Mouse (Mus musculus) layer of hippocampus, postnatal 36 days (tissue): ENCODE measurements at regions not wholly inside any gene's neighbourhood (a gene's known extent, or its start where the extent isn't known, plus 50 kb on each side); places are given as distances from the start of the nearest gene placed in this dataset.

Source experiments
- DNase-seq, 2 experiments: peaks; one replicate each; pipeline ENCODE4 v3.0.0; 2022

- DNase-seq: no peak
Measured at GRCm38 (mm10) chr1:114456406-114456805, 1228.2 kb upstream of the Cntnap5a start.

- no peak for DNase-seq
Measured at GRCm38 (mm10) chr1:114496455-114496854, 1188.1 kb upstream of the Cntnap5a start.

DNA sequence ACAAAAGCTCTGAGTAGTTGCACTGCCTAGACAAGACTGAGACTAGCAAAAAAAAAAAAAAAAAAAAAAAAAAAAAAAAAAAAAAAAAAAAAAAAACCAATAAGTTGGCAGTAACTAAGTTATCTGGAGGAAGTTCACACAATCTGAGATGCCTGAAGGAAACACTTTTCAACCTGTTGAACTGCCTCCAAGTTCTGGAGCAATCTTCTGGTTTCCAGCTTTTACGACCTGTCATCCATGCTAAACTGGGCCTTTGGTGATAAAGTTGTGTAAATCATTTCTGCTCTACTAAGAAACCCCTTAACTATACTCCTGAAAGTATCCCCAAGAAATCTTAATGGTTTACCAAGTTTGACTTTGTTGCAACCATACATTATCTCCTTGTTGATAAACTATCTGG lies 1168.8 kb upstream of the Cntnap5a start:
- no peak for DNase-seq

DNA sequence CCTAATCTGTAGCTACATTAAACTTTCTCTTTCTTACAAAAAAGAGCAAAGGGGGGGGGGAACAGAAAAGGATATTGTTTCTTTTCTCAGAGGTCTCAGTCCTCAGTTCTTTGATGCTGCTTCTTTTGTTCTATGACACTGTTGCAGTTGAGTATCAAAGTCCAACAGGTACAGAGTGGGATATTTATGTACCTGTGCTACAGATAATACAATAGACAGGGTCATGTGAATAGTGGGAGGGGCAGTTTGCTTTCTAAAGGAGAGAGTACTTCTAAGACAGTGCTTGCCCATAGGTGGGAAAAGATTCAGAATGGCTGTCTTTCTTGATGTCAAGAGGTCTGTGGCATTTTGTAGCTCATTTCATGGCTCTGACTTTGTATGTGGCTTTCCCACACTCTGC lies 1164.7 kb upstream of the Cntnap5a start:
- DNase-seq: no peak

DNA sequence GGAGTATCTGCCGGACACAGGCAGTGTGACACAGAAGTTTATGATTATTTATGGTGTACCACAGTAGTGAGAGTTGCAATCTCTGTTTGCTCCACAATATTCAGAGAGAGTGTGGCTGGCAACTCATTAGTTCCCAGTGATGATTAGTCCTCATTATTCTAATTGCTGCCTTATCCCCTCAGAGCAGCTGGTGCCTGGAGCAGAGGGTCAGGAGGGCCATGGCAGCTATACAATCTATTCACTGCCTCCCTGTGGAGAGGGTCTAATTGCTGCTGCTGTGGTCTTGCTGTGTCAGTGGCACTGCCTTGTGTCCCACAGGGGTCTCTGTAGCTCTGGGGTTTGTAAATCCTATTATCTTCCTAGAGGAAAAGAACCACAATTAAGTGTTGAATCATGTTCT lies 1156.0 kb upstream of the Cntnap5a start:
- DNase-seq: no peak

DNA sequence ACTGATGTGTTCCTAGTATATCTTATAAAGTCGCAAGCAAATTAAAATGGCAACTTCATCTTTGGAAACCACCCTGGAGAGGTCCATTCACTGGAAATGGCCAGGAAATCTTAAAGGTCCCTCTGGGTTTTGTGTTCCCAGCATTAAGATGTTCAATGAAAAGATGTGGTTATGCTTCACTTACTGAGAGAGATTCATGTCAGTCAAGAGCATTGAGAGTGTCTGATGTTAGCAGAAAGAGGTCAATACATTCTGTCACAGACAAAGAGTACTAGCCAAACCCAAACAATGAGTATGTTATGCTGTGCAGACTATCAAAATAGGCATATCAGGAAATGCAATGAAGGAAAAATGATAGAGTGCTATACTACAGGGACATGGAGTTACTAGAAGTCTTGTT lies 1150.7 kb upstream of the Cntnap5a start:
- no peak for DNase-seq

- no peak for DNase-seq
Measured at GRCm38 (mm10) chr1:114546997-114547396, 1137.6 kb upstream of the Cntnap5a start.

DNA sequence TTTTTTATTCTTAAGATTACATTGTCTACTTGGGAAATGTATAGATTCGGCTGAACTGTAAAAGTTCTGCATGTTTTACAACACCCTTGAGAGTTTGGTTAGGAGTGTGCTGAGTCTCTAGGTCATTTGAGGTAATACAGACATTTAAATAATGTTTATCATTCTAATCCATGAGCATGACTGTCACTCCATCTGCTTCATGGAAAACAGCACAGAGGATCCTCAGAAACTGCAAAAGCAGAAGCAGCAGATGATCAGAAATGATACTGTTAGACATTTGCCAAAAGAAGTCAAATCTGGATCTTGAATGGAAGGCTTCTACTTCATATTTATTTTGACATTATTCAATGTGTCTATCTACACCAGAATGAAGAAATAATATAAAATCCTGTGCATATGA lies 1131.8 kb upstream of the Cntnap5a start:
- peak in 1 of 2 experiments; percentile 4 for DNase-seq

DNA sequence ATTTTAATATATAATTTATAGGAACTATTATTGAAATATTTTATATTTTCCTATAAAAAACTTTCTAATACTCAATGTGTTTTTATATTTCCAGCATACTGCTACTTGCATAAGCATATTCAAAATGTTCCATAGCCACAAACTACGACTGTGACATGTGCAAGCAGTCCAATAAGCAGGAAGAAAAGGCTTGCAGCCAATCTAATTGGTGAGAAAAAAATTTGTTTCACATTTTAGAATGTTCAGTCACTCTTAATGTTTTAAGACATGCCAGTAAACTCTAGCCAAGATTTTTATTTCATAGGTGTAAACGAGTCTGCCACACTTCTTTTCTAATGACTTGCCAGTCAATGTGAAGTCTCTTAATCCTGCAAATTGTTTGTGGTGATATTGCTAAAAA lies 1130.1 kb upstream of the Cntnap5a start:
- no peak for DNase-seq
